Mouse (Mus musculus) megakaryocyte, adult 5-6 weeks (primary cell): ENCODE results near the gene Btbd35f15. TPM values are rescaled to one million over a fixed set of nuclear protein-coding genes. Genes with fewer than 3 reads are reported as not detected.
"Not testable (repeated sequence)": the region's sequence is repeated elsewhere in the genome, so short reads cannot be mapped to it uniquely, and the experiment has no call there.

Experiments
- ATAC-seq: 2 replicates; pipeline ENCODE4 v1.8.0; 2016; ENCODE audit warnings: mild to moderate bottlenecking, inconsistent platforms; ENCODE audit not compliant: poor library complexity, severe bottlenecking
- total RNA-seq, 2 experiments: library from RNA; stranded (forward) in 1 of 2; stranded (reverse) in 1 of 2; fragments of 153-499, 151-499 nt in 1 of 2; fragments of 221-1000, 200-1000 nt in 1 of 2; gene quantifications; 2 replicates each; pipeline versions ENCODE4 v1.2.3 to v1.2.4; 2015 to 2017

Btbd35f15 gene
- total RNA-seq (2015) (not detected in 2 replicates), total RNA-seq (2017) (not detected in 2 replicates)

GRCm38 (mm10) chrX:33577214-33577613, at the start of gene Btbd35f15:
Gene Btbd35f15 (minus strand): TSS chrX:33577314.
- ATAC-seq: not testable (repeated sequence)

Other genes with a start within 250 kb of the Btbd35f15 start
- not detected in 2 replicates for gene Btbd35f13, start 79.9 kb upstream of the Btbd35f15 start, total RNA-seq (2015)
- gene Btbd35f13, start 79.9 kb upstream of the Btbd35f15 start, total RNA-seq (2017): not detected in 2 replicates
- gene Btbd35f14, start 125.0 kb upstream of the Btbd35f15 start, total RNA-seq (2015): not detected in 2 replicates
- not detected in 2 replicates for gene Btbd35f14, start 125.0 kb upstream of the Btbd35f15 start, total RNA-seq (2017)